Mouse (Mus musculus) CD4-positive helper T cell, adult 2 months (primary cell): ENCODE results near the gene Tet3.

ENCODE experiments used
- DNase-seq: peaks from one replicate; pipeline ENCODE4 v3.0.0-alpha.2; 2012; ENCODE audit warnings: low read depth, missing footprints, low spot score

The Tet3 gene

GRCm38 (mm10) chr6:83478628-83479027, 19.7 kb upstream of the Tet3 start:
- DNase-seq, result no peak

GRCm38 (mm10) chr6:83478217-83478616, 19.3 kb upstream of the Tet3 start:
- DNase-seq, result peak; percentile 24

GRCm38 (mm10) chr6:83475431-83475830, 16.5 kb upstream of the Tet3 start:
- DNase-seq, result no peak

- DNase-seq, result no peak
Observed at GRCm38 (mm10) chr6:83473240-83473639, 14.4 kb upstream of the Tet3 start.

- DNase-seq, result no peak
Observed at GRCm38 (mm10) chr6:83471739-83472138, 12.9 kb upstream of the Tet3 start.

- no peak for DNase-seq
Observed at GRCm38 (mm10) chr6:83464011-83464410, 5.1 kb upstream of the Tet3 start.

GRCm38 (mm10) chr6:83456984-83457810, 1.7 kb downstream of the Tet3 start:
- DNase-seq, result no peak

- peak; percentile 89 for DNase-seq
Observed at GRCm38 (mm10) chr6:83456131-83456983, 2.5 kb downstream of the Tet3 start.

- DNase-seq, result peak; percentile 73
Observed at GRCm38 (mm10) chr6:83455328-83456130, 3.4 kb downstream of the Tet3 start.

GRCm38 (mm10) chr6:83453706-83454105, 5.2 kb downstream of the Tet3 start:
- no peak for DNase-seq

- peak; percentile 42 for DNase-seq
Observed at GRCm38 (mm10) chr6:83450451-83451303, 8.2 kb downstream of the Tet3 start.

- DNase-seq, result no peak
Observed at GRCm38 (mm10) chr6:83449440-83449839, 9.4 kb downstream of the Tet3 start.

- DNase-seq, result peak; percentile 62
Observed at GRCm38 (mm10) chr6:83448911-83449310, 10.0 kb downstream of the Tet3 start.

GRCm38 (mm10) chr6:83447031-83447430, 11.9 kb downstream of the Tet3 start:
- DNase-seq, result no peak

- DNase-seq, result no peak
Observed at GRCm38 (mm10) chr6:83445796-83446195, 13.1 kb downstream of the Tet3 start.

- DNase-seq, result no peak
Observed at GRCm38 (mm10) chr6:83443441-83444340, 15.2 kb downstream of the Tet3 start.

- DNase-seq, result no peak
Observed at GRCm38 (mm10) chr6:83442639-83443038, 16.2 kb downstream of the Tet3 start.

- DNase-seq, result peak; percentile 87
Observed at GRCm38 (mm10) chr6:83441259-83442061, 17.4 kb downstream of the Tet3 start.
